Mouse (Mus musculus) intestine, embryonic 14.5 days (tissue): ENCODE measurements around the gene Prnd. TPM values are rescaled to one million over a fixed set of nuclear protein-coding genes. Genes with fewer than 3 reads are reported as not detected.

Experiments used
- ATAC-seq: fragments of 200-750 bp; cut with Nextera tagmentation; replicated peaks from 2 replicates; pipeline ENCODE4 v1.8.0; 2017; ENCODE audit warnings: low read depth, moderate number of reproducible peaks, moderate TSS enrichment, moderate library complexity; ENCODE audit not compliant: low FRiP score, low TSS enrichment
- DNase-seq: peaks from one replicate; pipeline ENCODE4 v3.0.0-alpha.2; 2018; ENCODE audit warnings: low spot score
- H3K27ac ChIP-seq: fragments of 300-500 bp; sonication (generic); 2 replicates; pipeline ENCODE4 v1.5.1; 2014; ENCODE audit warnings: low read depth, mild to moderate bottlenecking, control low read depth
- H3K27me3 ChIP-seq: fragments of 300-500 bp; sonication (generic); replicated peaks from 2 replicates; pipeline ENCODE4 v1.6.1; 2014; ENCODE audit warnings: low read length, control low read depth; ENCODE audit not compliant: control insufficient read depth, insufficient read depth
- H3K36me3 ChIP-seq: fragments of 300-500 bp; sonication (generic); 2 replicates; pipeline ENCODE4 v1.6.1; 2014; ENCODE audit warnings: low read length, control low read depth; ENCODE audit not compliant: control insufficient read depth, insufficient read depth
- H3K4me1 ChIP-seq: fragments of 300-500 bp; sonication (generic); replicated peaks from 2 replicates; pipeline ENCODE4 v1.6.1; 2014; ENCODE audit warnings: low read length, control low read depth, mixed read lengths; ENCODE audit not compliant: control insufficient read depth, insufficient read depth
- H3K4me2 ChIP-seq: fragments of 300-500 bp; sonication (generic); 2 replicates; pipeline ENCODE4 v1.6.1; 2014; ENCODE audit warnings: low read length
- H3K4me3 ChIP-seq: fragments of 300-500 bp; sonication (generic); 2 replicates; pipeline ENCODE4 v1.5.1; 2014; ENCODE audit warnings: low read depth, low read length, control low read depth, mixed read lengths
- H3K9ac ChIP-seq: fragments of 300-500 bp; sonication (generic); 2 replicates; pipeline ENCODE4 v1.6.1; 2014; ENCODE audit warnings: mild to moderate bottlenecking, low read length
- H3K9me3 ChIP-seq: fragments of 300-500 bp; sonication (generic); 2 replicates; pipeline ENCODE4 v1.6.1; 2016; ENCODE audit warnings: low read length, control low read depth; ENCODE audit not compliant: control insufficient read depth
- WGBS: fragments of 180-500 bp; shearing (Covaris S2); extraction: QIAGEN DNeasy Blood & Tissue Kit; methylation state at CpG from one replicate; pipeline ENCODE4 v1.1.7; 2014; 5-methylcytosine and 5-hydroxymethylcytosine counted together
- polyA plus RNA-seq: library from polyadenylated mRNA; unstranded; fragments of >200 nt; fragmentation: Nextera tagmentation; extraction: Ambion mirVana; gene quantifications from 2 replicates; pipeline ENCODE4 v1.2.1, GENCODE M21; 2014

The Prnd gene
- polyA plus RNA-seq, 1 experiment from 2014 or later, result 43.0 TPM

DNA sequence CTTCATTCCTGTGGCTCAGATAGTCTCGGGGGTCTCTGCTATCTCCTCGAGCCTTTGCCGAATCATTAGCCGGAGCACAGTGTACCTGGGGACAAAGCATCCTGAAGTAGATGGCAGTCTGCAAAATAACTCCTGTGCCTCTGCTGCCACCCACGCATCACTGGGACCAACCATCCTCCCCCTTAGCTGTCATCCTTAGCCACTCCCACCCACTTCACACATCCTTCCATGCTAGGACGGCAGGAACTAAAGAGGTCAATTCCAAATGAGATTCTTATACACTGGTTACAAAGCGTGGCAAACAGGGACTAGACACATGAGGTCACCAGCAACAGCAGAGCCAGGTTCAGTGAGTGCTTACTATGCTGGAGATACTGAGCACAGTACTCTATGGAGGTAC, 45.7 kb downstream of the Prnd start:
- H3K27ac ChIP-seq, result no peak overlapping the region
- WGBS, result 80% methylated on average over 7 of the region's 7 CpGs
- H3K4me1 ChIP-seq, result no peaks in the 10 kb centered on the region
- no peak overlapping the region for H3K4me2 ChIP-seq
- no peak overlapping the region for H3K9ac ChIP-seq
- DNase-seq (no peak), ATAC-seq (no peak)
- H3K27me3 ChIP-seq, result no peaks in the 10 kb centered on the region
- no peaks in the 10 kb centered on the region for H3K9me3 ChIP-seq
- no peaks in the 10 kb centered on the region for H3K36me3 ChIP-seq
- no peak overlapping the region for H3K4me3 ChIP-seq

GRCm38 (mm10) chr2:131997356-131997755, 46.7 kb downstream of the Prnd start:
- no peak overlapping the region for H3K4me2 ChIP-seq
- H3K9me3 ChIP-seq, result no peaks in the 10 kb centered on the region
- H3K27ac ChIP-seq, result no peak overlapping the region
- ATAC-seq, result no peak
- WGBS, result 61% methylated on average over 5 of the region's 5 CpGs
- no peaks in the 10 kb centered on the region for H3K27me3 ChIP-seq
- no peak overlapping the region for H3K9ac ChIP-seq
- H3K36me3 ChIP-seq, result no peaks in the 10 kb centered on the region
- H3K4me3 ChIP-seq, result no peak overlapping the region
- DNase-seq, result no peak
- no peaks in the 10 kb centered on the region for H3K4me1 ChIP-seq

DNA sequence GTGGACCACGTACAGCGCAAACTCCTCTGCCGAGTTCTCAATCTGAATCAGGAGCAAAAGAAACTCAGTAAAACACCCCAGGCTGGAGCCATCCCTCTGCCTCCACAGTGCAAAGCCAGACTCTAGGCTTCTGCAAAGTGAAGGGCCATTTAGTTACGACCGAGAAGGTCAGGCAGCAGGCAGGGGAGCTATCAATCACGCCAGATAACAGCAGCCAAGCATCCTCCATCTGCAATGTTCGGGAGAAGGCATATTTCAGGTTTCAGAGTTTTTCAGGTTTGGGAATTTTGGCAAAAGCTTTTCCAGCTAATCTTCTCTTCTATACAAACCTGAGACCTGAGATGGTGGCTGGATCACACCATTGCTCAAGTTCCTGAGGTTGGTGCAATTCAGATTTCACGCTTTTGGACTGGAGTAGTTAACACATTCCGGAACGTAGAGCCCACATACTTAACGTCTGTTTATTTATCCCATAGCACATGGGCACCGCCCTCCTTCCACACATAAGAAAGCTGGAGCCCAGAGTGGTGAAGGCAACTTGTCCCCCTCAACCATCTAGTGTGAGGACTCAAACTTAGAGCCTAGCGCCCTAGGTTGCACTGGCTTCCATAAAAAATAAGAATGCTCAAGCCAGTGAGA, 51.2 kb downstream of the Prnd start:
- 38% methylated on average over 13 of the region's 13 CpGs for WGBS
- H3K36me3 ChIP-seq, result no peaks in the 10 kb centered on the region

DNA sequence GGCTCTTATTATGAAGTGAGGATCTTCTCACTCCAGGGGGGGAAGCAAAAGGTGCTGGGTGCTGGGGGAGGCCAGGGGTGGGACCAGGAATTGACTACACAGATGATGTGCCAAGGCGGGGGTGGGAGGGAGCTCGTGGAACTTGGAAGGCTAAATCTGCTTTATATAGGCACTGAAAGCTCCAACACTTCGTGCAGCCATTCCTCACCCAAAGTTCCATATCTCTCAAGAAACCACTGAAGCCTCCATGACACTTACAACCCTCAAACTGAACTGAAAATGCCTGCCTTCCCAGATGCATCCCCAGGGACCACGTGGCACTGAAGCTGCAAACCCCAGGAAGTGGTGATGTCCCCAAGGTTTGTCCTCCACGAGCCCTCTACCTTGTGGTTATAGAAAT, 53.3 kb downstream of the Prnd start:
- Histone ChIP-seq H3K4me3 (no peak overlapping the region), H3K27ac (no peak overlapping the region), H3K36me3 (no peaks in the 10 kb centered on the region), H3K4me2 (no peak overlapping the region), H3K4me1 (no peaks in the 10 kb centered on the region; the same call in 1 of the 2 replicates), H3K9ac (no peak overlapping the region), H3K9me3 (no peaks in the 10 kb centered on the region), H3K27me3 (no peaks in the 10 kb centered on the region)
- no peak for DNase-seq
- 70% methylated on average over 5 of the region's 5 CpGs for WGBS
- ATAC-seq, result no peak

More for the DNA sequence above, 51.2 kb downstream of the Prnd start:
- no peak overlapping the region for H3K4me2 ChIP-seq
- no peaks in the 10 kb centered on the region for H3K27me3 ChIP-seq
- H3K27ac ChIP-seq, result no peak overlapping the region
- H3K4me1 ChIP-seq, result no peaks in the 10 kb centered on the region
- ATAC-seq (no peak), DNase-seq (no peak)
- no peaks in the 10 kb centered on the region for H3K9me3 ChIP-seq
- no peak overlapping the region for H3K4me3 ChIP-seq
- no peak overlapping the region for H3K9ac ChIP-seq

DNA sequence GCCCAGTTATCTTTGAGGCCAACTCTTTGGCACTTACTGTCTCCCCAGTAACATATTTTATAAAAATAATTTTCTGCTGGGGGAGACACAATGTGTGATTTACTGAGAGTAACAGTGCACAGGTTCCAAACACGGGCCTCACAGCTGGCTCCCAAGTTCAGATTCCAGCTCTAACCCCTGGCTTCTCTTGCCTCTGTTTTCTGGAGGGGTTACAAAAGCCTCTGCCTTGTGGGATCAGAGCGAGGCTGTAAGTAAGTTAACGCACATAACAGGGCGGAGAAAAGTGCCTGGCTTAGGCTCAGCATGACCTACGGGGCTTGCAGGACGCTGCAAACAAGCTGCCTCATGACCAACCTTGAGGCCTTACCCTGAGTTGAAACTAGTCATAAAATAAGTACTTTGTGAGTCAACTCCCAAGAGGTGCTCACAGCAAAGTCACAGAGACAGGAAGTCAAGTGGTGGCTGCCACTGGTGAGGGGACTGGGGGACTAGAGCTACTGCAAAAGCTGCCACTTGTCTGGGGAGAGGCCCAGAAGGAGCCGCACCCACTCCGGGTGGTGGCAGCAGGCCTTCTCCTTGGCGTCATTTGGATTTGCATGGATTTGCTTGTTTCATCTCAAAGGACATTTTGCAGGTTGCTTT, 54.0 kb downstream of the Prnd start:
- Histone ChIP-seq H3K27ac (no peak overlapping the region), H3K36me3 (no peaks in the 10 kb centered on the region), H3K27me3 (no peaks in the 10 kb centered on the region), H3K4me2 (no peak overlapping the region), H3K4me1 (no peaks in the 10 kb centered on the region; the same call in 1 of the 2 replicates), H3K9ac (no peak overlapping the region), H3K4me3 (no peak overlapping the region), H3K9me3 (no peaks in the 10 kb centered on the region)
- ATAC-seq, result no peak
- DNase-seq, result no peak
- WGBS, result 74% methylated on average over 9 of the region's 9 CpGs

GRCm38 (mm10) chr2:132005445-132005844, 54.8 kb downstream of the Prnd start:
- WGBS, result 88% methylated on average over 4 of the region's 4 CpGs
- H3K4me2 ChIP-seq, result no peak overlapping the region
- H3K4me1 ChIP-seq, result no peaks in the 10 kb centered on the region; the same call in 1 of the 2 replicates
- no peaks in the 10 kb centered on the region for H3K36me3 ChIP-seq
- H3K27me3 ChIP-seq, result no peaks in the 10 kb centered on the region
- no peak overlapping the region for H3K27ac ChIP-seq
- no peaks in the 10 kb centered on the region for H3K9me3 ChIP-seq
- no peak for ATAC-seq
- DNase-seq, result no peak
- no peak overlapping the region for H3K4me3 ChIP-seq
- no peak overlapping the region for H3K9ac ChIP-seq

Other genes starting within 250 kb of the Prnd start
- not detected in 2 replicates for gene Erv3, start 91.1 kb upstream of the Prnd start, polyA plus RNA-seq
- 41.3 and 43.0 TPM in 2 replicates for gene Prnp, start 40.9 kb upstream of the Prnd start, polyA plus RNA-seq
- not detected in 2 replicates for gene Prn, start 40.9 kb upstream of the Prnd start, polyA plus RNA-seq
- 12.0 and 12.6 TPM in 2 replicates for gene Rassf2, start 79.4 kb downstream of the Prnd start, polyA plus RNA-seq
- 13.9 and 17.4 TPM in 2 replicates for gene Slc23a2, start 194.2 kb downstream of the Prnd start, polyA plus RNA-seq